Mouse (Mus musculus) forebrain, postnatal 0 days (tissue): ENCODE data around the gene AL607142.1. TPM values are rescaled to one million over a fixed set of nuclear protein-coding genes. Genes with fewer than 3 reads are reported as not detected.

Experiments used
- ATAC-seq: fragments of 200-750 bp; cut with Nextera tagmentation; 2 replicates; pipeline ENCODE4 v1.8.0; 2017; ENCODE audit warnings: mild to moderate bottlenecking, moderate library complexity
- DNase-seq: peaks from one replicate; pipeline ENCODE4 v3.0.0-alpha.2; 2015
- H3K27ac ChIP-seq: fragments of 300-500 bp; sonication (generic); 2 replicates; pipeline ENCODE4 v1.5.1; 2014; ENCODE audit warnings: low read depth, mild to moderate bottlenecking, antibody characterized with exemption, low read length, moderate library complexity, mixed read lengths
- H3K27me3 ChIP-seq: fragments of 300-500 bp; sonication (generic); 2 replicates; pipeline ENCODE4 v1.6.1; 2014; ENCODE audit warnings: mild to moderate bottlenecking, low read length, mixed read lengths; ENCODE audit not compliant: insufficient read depth
- H3K36me3 ChIP-seq: fragments of 300-500 bp; sonication (generic); 2 replicates; pipeline ENCODE4 v1.6.1; 2014; ENCODE audit warnings: mild to moderate bottlenecking, moderate library complexity; ENCODE audit not compliant: insufficient read depth
- H3K4me1 ChIP-seq: fragments of 300-500 bp; sonication (generic); 2 replicates; pipeline ENCODE4 v1.6.1; 2014; ENCODE audit warnings: antibody characterized with exemption; ENCODE audit not compliant: insufficient read depth
- H3K4me2 ChIP-seq: fragments of 300-500 bp; sonication (generic); 2 replicates; pipeline ENCODE4 v1.6.1; 2014; ENCODE audit warnings: low read depth, mild to moderate bottlenecking, moderate library complexity
- H3K4me3 ChIP-seq: fragments of 300-500 bp; sonication (generic); 2 replicates; pipeline ENCODE4 v1.5.1; 2014; ENCODE audit warnings: low read depth, low read length, mixed read lengths
- H3K9ac ChIP-seq: fragments of 300-500 bp; sonication (generic); 2 replicates; pipeline ENCODE4 v1.6.1; 2014; ENCODE audit warnings: mild to moderate bottlenecking
- H3K9me3 ChIP-seq: fragments of 300-500 bp; sonication (generic); 2 replicates; pipeline ENCODE4 v1.6.1; 2016; ENCODE audit warnings: low read length
- CTCF ChIP-seq: sonication (generic); IDR thresholded peaks from 2 replicates; pipeline ENCODE4 v1.5.1; 2016; ENCODE audit warnings: antibody characterized with exemption, control low read depth, low read depth
- WGBS: fragments of 180-500 bp; shearing (Covaris S2); extraction: QIAGEN DNeasy Blood & Tissue Kit; methylation state at CpG from one replicate; pipeline ENCODE4 v1.1.7; 2014; 5-methylcytosine and 5-hydroxymethylcytosine counted together
- polyA plus RNA-seq: library from polyadenylated mRNA; unstranded; fragments of >200 nt; fragmentation: Nextera tagmentation; extraction: Ambion mirVana; gene quantifications from 2 replicates; pipeline ENCODE4 v1.2.1, GENCODE M21; 2015
- total RNA-seq: library from RNA; depleted of rRNA; stranded (reverse); fragments of >200 nt; gene quantifications from 2 replicates; pipeline ENCODE4 v1.2.3, GENCODE M21; 2014; rRNA removed

Gene AL607142.1
- total and polyA plus RNA-seq, 2 experiments from 2014 or later, result not detected

GRCm38 (mm10) chr4:120131441-120132220, 66.8 kb downstream of the AL607142.1 start:
- H3K27ac ChIP-seq, result no peak overlapping the region
- ATAC-seq (no peak), DNase-seq (no peak)
- peaks cover 33% of the 10 kb centered on the region for H3K36me3 ChIP-seq
- H3K4me1 ChIP-seq, result no peaks in the 10 kb centered on the region
- 59% methylated on average over 24 of the region's 24 CpGs for WGBS
- no peak overlapping the region for H3K9ac ChIP-seq
- no peak overlapping the region for H3K4me3 ChIP-seq
- H3K27me3 ChIP-seq, result no peaks in the 10 kb centered on the region
- H3K4me2 ChIP-seq, result no peak overlapping the region
- no peak for TF ChIP-seq CTCF
- H3K9me3 ChIP-seq, result no peaks in the 10 kb centered on the region

DNA sequence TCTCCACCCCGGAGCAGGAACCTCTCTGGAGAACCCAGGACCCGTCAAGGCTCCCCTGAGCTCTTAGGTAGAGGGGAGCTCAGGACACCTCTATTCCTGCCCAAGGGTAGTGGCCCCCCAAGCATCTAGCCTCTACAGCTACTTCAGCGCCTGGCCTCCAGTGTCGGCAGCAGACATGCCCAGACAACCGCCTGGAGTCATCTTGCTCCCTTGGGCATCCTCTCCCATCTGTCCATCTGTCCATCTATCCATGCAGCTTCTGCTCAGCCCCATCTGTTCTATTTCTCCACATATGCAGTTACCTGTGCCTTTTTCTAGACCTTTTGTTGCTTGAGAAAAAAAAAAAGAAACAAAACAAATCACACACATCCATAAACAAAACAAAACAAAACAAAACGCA, 69.4 kb downstream of the AL607142.1 start:
- Histone ChIP-seq H3K4me2 (no peak overlapping the region), H3K27ac (no peak overlapping the region), H3K27me3 (no peaks in the 10 kb centered on the region), H3K9me3 (no peaks in the 10 kb centered on the region), H3K4me3 (no peak overlapping the region), H3K36me3 (peaks cover 33% of the 10 kb centered on the region), H3K4me1 (no peaks in the 10 kb centered on the region), H3K9ac (no peak overlapping the region)
- ATAC-seq (no peak), DNase-seq (no peak)
- 83% methylated on average over 6 of the region's 6 CpGs for WGBS
- TF ChIP-seq CTCF, result no peak

DNA sequence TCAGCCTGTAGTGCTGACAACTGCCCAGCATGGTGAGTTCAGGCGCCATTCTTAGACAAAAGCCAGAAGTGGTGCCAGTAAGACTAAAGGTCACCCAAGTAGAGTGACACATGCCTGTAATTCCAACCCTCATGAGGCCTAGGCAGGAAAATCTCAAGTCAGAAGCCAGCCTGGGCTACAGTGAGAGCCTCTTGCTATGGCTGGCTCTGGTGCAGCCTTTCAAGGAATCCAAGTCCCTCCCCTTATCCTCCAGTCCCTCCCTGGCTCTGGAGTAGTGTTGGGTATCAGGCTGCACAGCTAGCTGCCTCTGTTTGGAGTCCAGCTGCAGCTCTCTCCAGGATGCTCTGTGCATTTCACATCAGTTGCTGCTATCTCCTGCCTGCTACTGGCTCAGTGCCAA, 77.0 kb downstream of the AL607142.1 start:
- H3K27ac ChIP-seq, result no peak overlapping the region
- 68% methylated on average over 1 of the region's 1 CpGs for WGBS

GRCm38 (mm10) chr4:120142905-120143304, 78.1 kb downstream of the AL607142.1 start:
- H3K36me3 ChIP-seq, result no peaks in the 10 kb centered on the region
- no peak for DNase-seq
- 66% methylated on average over 9 of the region's 9 CpGs for WGBS
- no peak for TF ChIP-seq CTCF
- H3K4me3 ChIP-seq, result no peak overlapping the region
- no peak overlapping the region for H3K27ac ChIP-seq
- H3K27me3 ChIP-seq, result no peaks in the 10 kb centered on the region
- H3K9ac ChIP-seq, result no peak overlapping the region
- peak; percentile 19; the same call in 1 of the 2 replicates for ATAC-seq
- no peaks in the 10 kb centered on the region for H3K4me1 ChIP-seq
- H3K9me3 ChIP-seq, result no peaks in the 10 kb centered on the region
- no peak overlapping the region for H3K4me2 ChIP-seq

More for the DNA sequence above, 77.0 kb downstream of the AL607142.1 start:
- Histone ChIP-seq H3K36me3 (no peaks in the 10 kb centered on the region), H3K4me1 (no peaks in the 10 kb centered on the region), H3K4me3 (no peak overlapping the region), H3K27me3 (no peaks in the 10 kb centered on the region), H3K9ac (no peak overlapping the region), H3K9me3 (no peaks in the 10 kb centered on the region), H3K4me2 (no peak overlapping the region)
- ATAC-seq, result 0 out of 2 replicates have a peak, but pooled peaks have one; percentile 30
- DNase-seq, result no peak
- TF ChIP-seq CTCF, result no peak

Other genes starting within 250 kb of the AL607142.1 start
- gene Edn2, start 96.2 kb downstream of the AL607142.1 start, total RNA-seq, result not detected in 2 replicates
- gene Edn2, start 96.2 kb downstream of the AL607142.1 start, polyA plus RNA-seq, result 0.13 TPM in 1 of 2 replicates, not detected in the other
- gene Foxo6, start 222.4 kb downstream of the AL607142.1 start, total RNA-seq, result 40.8 and 44.0 TPM in 2 replicates
- gene Foxo6, start 222.4 kb downstream of the AL607142.1 start, polyA plus RNA-seq, result 3.5 and 3.6 TPM in 2 replicates